Mouse (Mus musculus) heart, postnatal 25 days (tissue): ENCODE measurements around the gene Hoxd8. TPM values are rescaled to one million over a fixed set of nuclear protein-coding genes. Genes with fewer than 3 reads are reported as not detected.

Source experiments
- DNase-seq: peaks from one replicate; pipeline ENCODE4 v3.0.0; 2022; ENCODE audit warnings: low spot score
- intact Hi-C: fragments of 180-260 bp; cut with DNase I; formaldehyde crosslinking; loops from one replicate; pipeline ENCODE4 v1.15.1; 2025
- total RNA-seq, 2 experiments: library from RNA; stranded (reverse); gene quantifications; 2 replicates each; pipeline ENCODE4 v1.2.3; 2021

Gene Hoxd8
- total RNA-seq, 2 experiments from 2014 or later: 1.0 to 1.2 TPM

- intact Hi-C loops: no loop called here
- no peak for DNase-seq
Measured at GRCm38 (mm10) chr2:74726973-74727639, 22.7 kb downstream of the Hoxd8 start.

GRCm38 (mm10) chr2:74727640-74728302 is 23.4 kb downstream of the Hoxd8 start:
- DNase-seq: no peak
- intact Hi-C loops: no loop called here

- no peak for DNase-seq
- intact Hi-C loops: no loop called here
Measured at GRCm38 (mm10) chr2:74728303-74728680, 23.9 kb downstream of the Hoxd8 start.

- DNase-seq: no peak
- intact Hi-C loops: no loop called here
Measured at GRCm38 (mm10) chr2:74730331-74730730, 25.9 kb downstream of the Hoxd8 start.

GRCm38 (mm10) chr2:74731055-74731454 is 26.6 kb downstream of the Hoxd8 start:
- intact Hi-C loops: no loop called here
- no peak for DNase-seq

GRCm38 (mm10) chr2:74731799-74732512 is 27.5 kb downstream of the Hoxd8 start:
- intact Hi-C loops: no loop called here
- no peak for DNase-seq

GRCm38 (mm10) chr2:74732513-74733316 is 28.3 kb downstream of the Hoxd8 start:
- intact Hi-C loops: no loop called here
- DNase-seq: no peak

- intact Hi-C loops: no loop called here
- DNase-seq: no peak
Measured at GRCm38 (mm10) chr2:74733317-74733661, 28.9 kb downstream of the Hoxd8 start.

- intact Hi-C loops: no loop called here
- DNase-seq: no peak
Measured at GRCm38 (mm10) chr2:74733765-74734164, 29.4 kb downstream of the Hoxd8 start.

- intact Hi-C loops: no loop called here
Measured at GRCm38 (mm10) chr2:74734451-74734850, 30.0 kb downstream of the Hoxd8 start.

GRCm38 (mm10) chr2:74734996-74735811 is 30.8 kb downstream of the Hoxd8 start:
- intact Hi-C loops: no loop called here

More at GRCm38 (mm10) chr2:74734451-74734850, 30.0 kb downstream of the Hoxd8 start:
- no peak for DNase-seq

GRCm38 (mm10) chr2:74735851-74736687 is 31.7 kb downstream of the Hoxd8 start:
- DNase-seq: no peak
- intact Hi-C loops: no loop called here

More at GRCm38 (mm10) chr2:74734996-74735811, 30.8 kb downstream of the Hoxd8 start:
- DNase-seq: no peak

GRCm38 (mm10) chr2:74736688-74737577 is 32.5 kb downstream of the Hoxd8 start:
- DNase-seq: no peak
- intact Hi-C loops: no loop called here

GRCm38 (mm10) chr2:74737578-74738070 is 33.2 kb downstream of the Hoxd8 start:
- no peak for DNase-seq
- intact Hi-C loops: no loop called here

- intact Hi-C loops: no loop called here
- no peak for DNase-seq
Measured at GRCm38 (mm10) chr2:74738623-74739475, 34.4 kb downstream of the Hoxd8 start.

- DNase-seq: no peak
- intact Hi-C loops: no loop called here
Measured at GRCm38 (mm10) chr2:74739476-74739800, 35.0 kb downstream of the Hoxd8 start.

- DNase-seq: no peak
- intact Hi-C loops: no loop called here
Measured at GRCm38 (mm10) chr2:74739869-74740268, 35.5 kb downstream of the Hoxd8 start.
